Mouse (Mus musculus) erythroblast, embryonic 14.5 days (primary cell): ENCODE measurements around the gene Eif4b. TPM values are rescaled to one million over a fixed set of nuclear protein-coding genes. Genes with fewer than 3 reads are reported as not detected.

Experiments used
- H3K27me3 ChIP-seq: 2 replicates; pipeline ENCODE4 v1.6.1; 2012; ENCODE audit warnings: inconsistent platforms; ENCODE audit not compliant: control insufficient read depth
- H3K36me3 ChIP-seq: 2 replicates; pipeline ENCODE4 v1.6.1; 2012; ENCODE audit warnings: mild to moderate bottlenecking, inconsistent platforms; ENCODE audit not compliant: control insufficient read depth
- H3K4me1 ChIP-seq: 2 replicates; pipeline ENCODE4 v1.6.1; 2012; ENCODE audit warnings: inconsistent platforms; ENCODE audit not compliant: control insufficient read depth
- H3K4me3 ChIP-seq: replicated peaks from 2 replicates; pipeline ENCODE3; 2012; ENCODE audit warnings: moderate library complexity, mild to moderate bottlenecking, inconsistent platforms
- H3K9me3 ChIP-seq: 2 replicates; pipeline ENCODE4 v1.6.1; 2012; ENCODE audit warnings: low read length, inconsistent platforms, mixed read lengths; ENCODE audit not compliant: control insufficient read depth
- GATA1 ChIP-seq: IDR thresholded peaks from 2 replicates; pipeline ENCODE4 v1.6.1; 2012; ENCODE audit warnings: low read length, inconsistent platforms, mixed read lengths
- TAL1 ChIP-seq: IDR thresholded peaks from 3 replicates; pipeline ENCODE4 v1.6.1; 2012; ENCODE audit warnings: low read length, inconsistent platforms, mixed read lengths
- polyA plus RNA-seq: library from polyadenylated mRNA; stranded (reverse); fragments of >175 nt; gene quantifications from 2 replicates; pipeline ENCODE4 v1.2.3, GENCODE M21; 2012

The Eif4b gene
- polyA plus RNA-seq, 1 experiment, result 8.3 TPM

- Histone ChIP-seq H3K36me3 (peaks cover 100% of the 10 kb centered on the region), H3K27me3 (no peaks in the 10 kb centered on the region), H3K4me1 (no peaks in the 10 kb centered on the region), H3K4me3 (no peak overlapping the region), H3K9me3 (no peaks in the 10 kb centered on the region)
- TF ChIP-seq TAL1 (no peak), GATA1 (no peak)
These were observed 16.5 kb downstream of the Eif4b start for GRCm38 (mm10) chr15:102089914-102090585.

- no peaks in the 10 kb centered on the region for H3K27me3 ChIP-seq
- no peaks in the 10 kb centered on the region for H3K4me1 ChIP-seq
- H3K4me3 ChIP-seq, result no peak overlapping the region
- H3K9me3 ChIP-seq, result no peaks in the 10 kb centered on the region
- TF ChIP-seq GATA1, result no peak
- no peak for TF ChIP-seq TAL1
- peaks cover 100% of the 10 kb centered on the region for H3K36me3 ChIP-seq
These were observed 17.6 kb downstream of the Eif4b start for GRCm38 (mm10) chr15:102091063-102091679.

GRCm38 (mm10) chr15:102091688-102092087 lies 18.1 kb downstream of the Eif4b start:
- Histone ChIP-seq H3K4me3 (no peak overlapping the region), H3K36me3 (peaks cover 100% of the 10 kb centered on the region), H3K27me3 (no peaks in the 10 kb centered on the region), H3K4me1 (no peaks in the 10 kb centered on the region), H3K9me3 (no peaks in the 10 kb centered on the region)
- TF ChIP-seq GATA1 (no peak), TAL1 (no peak)

GRCm38 (mm10) chr15:102092222-102092621 lies 18.6 kb downstream of the Eif4b start:
- Histone ChIP-seq H3K4me1 (no peaks in the 10 kb centered on the region), H3K9me3 (no peaks in the 10 kb centered on the region), H3K27me3 (no peaks in the 10 kb centered on the region), H3K4me3 (no peak overlapping the region), H3K36me3 (peaks cover 97% of the 10 kb centered on the region)
- TF ChIP-seq TAL1 (no peak), GATA1 (no peak)

- Histone ChIP-seq H3K27me3 (peaks cover 1% of the 10 kb centered on the region), H3K4me3 (no peak overlapping the region), H3K9me3 (no peaks in the 10 kb centered on the region), H3K4me1 (peaks cover under 1% of the 10 kb centered on the region), H3K36me3 (peaks cover 93% of the 10 kb centered on the region)
- TF ChIP-seq TAL1 (no peak), GATA1 (no peak)
These were observed 20.6 kb downstream of the Eif4b start for GRCm38 (mm10) chr15:102094157-102094556.

- no peak for TF ChIP-seq TAL1
- no peak for TF ChIP-seq GATA1
- H3K27me3 ChIP-seq, result peaks cover 8% of the 10 kb centered on the region
- H3K4me3 ChIP-seq, result no peak overlapping the region
- H3K4me1 ChIP-seq, result peaks cover 7% of the 10 kb centered on the region
- peaks cover 87% of the 10 kb centered on the region for H3K36me3 ChIP-seq
- no peaks in the 10 kb centered on the region for H3K9me3 ChIP-seq
These were observed 21.4 kb downstream of the Eif4b start for GRCm38 (mm10) chr15:102094988-102095387.

GRCm38 (mm10) chr15:102097147-102097915 lies 23.8 kb downstream of the Eif4b start:
- H3K27me3 ChIP-seq, result peaks cover 31% of the 10 kb centered on the region
- H3K36me3 ChIP-seq, result peaks cover 63% of the 10 kb centered on the region
- H3K4me1 ChIP-seq, result peaks cover 23% of the 10 kb centered on the region
- TF ChIP-seq GATA1 (no peak), TAL1 (no peak)
- no peak overlapping the region for H3K4me3 ChIP-seq
- H3K9me3 ChIP-seq, result no peaks in the 10 kb centered on the region

GRCm38 (mm10) chr15:102097991-102098555 lies 24.5 kb downstream of the Eif4b start:
- no peak for TF ChIP-seq GATA1
- peaks cover 56% of the 10 kb centered on the region for H3K36me3 ChIP-seq
- peaks cover 39% of the 10 kb centered on the region for H3K27me3 ChIP-seq
- H3K4me1 ChIP-seq, result peaks cover 23% of the 10 kb centered on the region
- H3K9me3 ChIP-seq, result no peaks in the 10 kb centered on the region
- no peak overlapping the region for H3K4me3 ChIP-seq

GRCm38 (mm10) chr15:102099260-102099659 lies 25.7 kb downstream of the Eif4b start:
- TF ChIP-seq GATA1, result no peak
- TF ChIP-seq TAL1, result no peak
- Histone ChIP-seq H3K9me3 (no peaks in the 10 kb centered on the region), H3K4me3 (no peak overlapping the region), H3K27me3 (peaks cover 50% of the 10 kb centered on the region), H3K36me3 (peaks cover 44% of the 10 kb centered on the region), H3K4me1 (peaks cover 30% of the 10 kb centered on the region)
